Mouse (Mus musculus): ENCODE measurements around the gene Timm17a.

- TF ChIP-seq TAL1 (IDR thresholded peaks at IDR 0.05; ENCODE audit: low read length) (no peak), GATA1 (IDR thresholded peaks at IDR 0.05; ENCODE audit: low read length) (no peak)
Observed at GRCm38 (mm10) chr1:135351953-135352352, 38.4 kb upstream of the Timm17a start.

Measured in erythroblast, embryonic 14.5 days (primary cell).